In the genomic region with DNA sequence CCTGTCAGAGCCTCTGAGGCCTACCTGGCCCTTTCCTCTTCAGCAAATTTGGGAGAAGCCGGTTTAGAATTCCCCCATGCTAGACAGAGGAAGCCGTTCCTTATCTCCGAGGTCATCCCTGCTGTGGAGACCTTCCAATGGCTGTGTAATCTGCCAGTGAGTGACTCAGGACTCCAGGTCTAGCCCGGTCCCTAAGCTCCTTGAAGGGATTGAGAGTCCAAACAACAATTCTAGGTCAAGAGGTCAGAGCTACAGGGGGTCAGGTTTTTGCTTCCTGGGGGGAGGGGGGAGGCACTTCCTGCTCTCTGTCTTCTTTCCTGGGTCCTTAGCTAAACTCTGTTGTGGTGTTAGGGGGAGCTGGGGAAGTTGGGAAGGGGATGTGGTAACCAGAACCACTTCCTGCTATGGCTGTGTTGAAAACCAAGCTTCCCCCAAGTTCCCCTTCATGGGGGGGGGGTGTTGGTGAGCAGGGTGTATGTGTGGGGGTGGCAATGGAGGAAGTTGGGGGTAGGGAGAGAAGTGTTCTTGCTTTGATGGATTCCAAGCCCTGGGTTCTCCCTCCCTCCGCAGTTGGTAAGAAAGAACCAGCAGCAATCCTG, we compare ENCODE assay signal across 9 mouse cellular contexts. TPM values are rescaled to one million over a fixed set of nuclear protein-coding genes. Genes with fewer than 3 reads are reported as not detected.
DNase-seq lines count a peak whose midpoint lies in the region; ATAC-seq and TF ChIP-seq lines count a peak whose summit lies in the region.
"Had no signal": no experiment of that assay in that cellular context is flagged by ENCODE, and none has a peak within 500 bp of the region (broad histone marks: within the 10 kb centered on the region; RNA-seq: fewer than 3 reads in every experiment).

No protein-coding gene starts in this region.

- H3K4me1 ChIP-seq in liver, adult 2 months (ENCODE audit: control insufficient read depth, insufficient read depth, low read length), result peaks cover 3% of the 10 kb centered on the region
- H3K4me1 ChIP-seq in liver, embryonic 11.5 days (replicated peaks; ENCODE audit: control insufficient read depth, insufficient read depth, low read length), result 0 out of 2 replicates have a peak, but pooled peaks cover 5% of the 10 kb centered on the region
- H3K4me1 ChIP-seq in midbrain, embryonic 11.5 days (ENCODE audit: control insufficient read depth, insufficient read depth, low read length), result peaks cover 18% of the 10 kb centered on the region

- no peaks in the 10 kb centered on the region for H3K79me2 ChIP-seq in liver, adult 2 months (ENCODE audit: control insufficient read depth, insufficient read depth, low read length)

- DNase-seq in liver, adult 2 months (ENCODE audit: extremely low read depth, low read depth, low spot score), result peak; percentile 56
- DNase-seq in liver, embryonic 11.5 days (ENCODE audit: low spot score), result no peak
- peak; percentile 96 for DNase-seq in R1 (ENCODE audit: low read depth, low spot score)
- DNase-seq in lung, postnatal 25 days (ENCODE audit: low spot score), result peak; percentile 50
- peak; percentile 71 to 81 for DNase-seq in thymus, postnatal 36 days
- DNase-seq in midbrain, embryonic 11.5 days (ENCODE audit: low spot score, missing footprints), result no peak
- DNase-seq in right cerebral cortex, adult 18-20 months, result no peak

- no peaks in the 10 kb centered on the region for H3K36me3 ChIP-seq in liver, adult 2 months (ENCODE audit: control insufficient read depth, insufficient read depth, low read length)
- H3K36me3 ChIP-seq in liver, embryonic 11.5 days (ENCODE audit: control insufficient read depth, insufficient read depth, low read length), result no peaks in the 10 kb centered on the region
- no peaks in the 10 kb centered on the region for H3K36me3 ChIP-seq in midbrain, embryonic 11.5 days (ENCODE audit: control insufficient read depth, insufficient read depth, low read length)
- H3K36me3 ChIP-seq: embryonic facial prominence, embryonic 15.5 days had no signal

- H3K9ac ChIP-seq in liver, adult 2 months (ENCODE audit: low read depth, low read length), result no peak overlapping the region
- H3K9ac ChIP-seq in liver, embryonic 11.5 days (ENCODE audit: low read depth, low read length), result no peak overlapping the region
- no peak overlapping the region for H3K9ac ChIP-seq in midbrain, embryonic 11.5 days (ENCODE audit: low read length)
- H3K9ac ChIP-seq: embryonic facial prominence, embryonic 15.5 days had no signal

- H3K27me3 ChIP-seq in liver, adult 2 months (ENCODE audit: control insufficient read depth, insufficient read depth, low read length), result peaks cover 6% of the 10 kb centered on the region; the same call in 1 of the 2 replicates
- H3K27me3 ChIP-seq in liver, embryonic 11.5 days (replicated peaks; ENCODE audit: control insufficient read depth, insufficient read depth, low read length), result peaks cover 68% of the 10 kb centered on the region
- H3K27me3 ChIP-seq in midbrain, embryonic 11.5 days (ENCODE audit: control insufficient read depth, insufficient read depth, low read length), result peaks cover 24% of the 10 kb centered on the region

- 52% methylated on average over 5 of the region's 5 CpGs for WGBS in liver, adult 2 months
- 6% methylated on average over 5 of the region's 5 CpGs for WGBS in liver, embryonic 11.5 days
- WGBS in midbrain, embryonic 11.5 days, result 12% methylated on average over 5 of the region's 5 CpGs

- H3K4me2 ChIP-seq in liver, embryonic 11.5 days, result no peak overlapping the region
- no peak overlapping the region for H3K4me2 ChIP-seq in midbrain, embryonic 11.5 days
- H3K4me2 ChIP-seq: embryonic facial prominence, embryonic 15.5 days had no signal

- no peaks in the 10 kb centered on the region for H3K9me3 ChIP-seq in liver, embryonic 11.5 days (ENCODE audit: control insufficient read depth, low read length)
- no peaks in the 10 kb centered on the region for H3K9me3 ChIP-seq in midbrain, embryonic 11.5 days (ENCODE audit: control insufficient read depth, low read length)
- H3K9me3 ChIP-seq: embryonic facial prominence, embryonic 15.5 days had no signal

- no peak overlapping the region for H3K4me3 ChIP-seq in liver, adult 2 months (ENCODE audit: insufficient read depth, low read depth, low read length)
- no peak overlapping the region for H3K4me3 ChIP-seq in liver, embryonic 11.5 days (ENCODE audit: low read depth, low read length)
- no peak overlapping the region for H3K4me3 ChIP-seq in midbrain, embryonic 11.5 days (ENCODE audit: low read depth, low read length)
- H3K4me3 ChIP-seq: embryonic facial prominence, embryonic 15.5 days; heart, adult 2 months had no signal

- no peak for ATAC-seq in liver, embryonic 11.5 days (replicated peaks; ENCODE audit: low FRiP score)
- ATAC-seq in midbrain, embryonic 11.5 days (ENCODE audit: low FRiP score), result no peak

- H3K27ac ChIP-seq in liver, adult 2 months (replicated peaks; ENCODE audit: insufficient read depth, low read depth, low read length), result no peak overlapping the region
- no peak overlapping the region for H3K27ac ChIP-seq in liver, embryonic 11.5 days (ENCODE audit: low read depth, low read length)
- no peak overlapping the region for H3K27ac ChIP-seq in midbrain, embryonic 11.5 days (ENCODE audit: low read depth, low read length)
- H3K27ac ChIP-seq: embryonic facial prominence, embryonic 15.5 days; heart, adult 2 months had no signal

- no peak for TF ChIP-seq POLR2A in liver, adult 2 months (IDR thresholded peaks at IDR 0.05; ENCODE audit: extremely low read depth, insufficient read depth, low read length)

- no peak for TF ChIP-seq CTCF in liver, adult 2 months (IDR thresholded peaks at IDR 0.05; ENCODE audit: low read depth, low read length)

RNA-seq across cellular contexts. Expression of a gene that starts 2.2 kb away (rescaled TPM):
- 0.20 and 0.65 TPM in 2 replicates for total RNA-seq in liver, adult 2 months (2014; rRNA removed)
- 0.55 and 0.70 TPM in 2 replicates for polyA plus RNA-seq in liver, adult 2 months (2012; rRNA removed)
- polyA plus RNA-seq in liver, embryonic 11.5 days (2014; fragmentation: Nextera tagmentation; extraction: Ambion mirVana), result 0.66 and 1.9 TPM in 2 replicates
- 1.9 and 2.0 TPM in 2 replicates for polyA plus RNA-seq in midbrain, embryonic 11.5 days (2014; fragmentation: Nextera tagmentation; extraction: Ambion mirVana)

RNA-seq across cellular contexts. Expression of a gene that starts 17.8 kb away (rescaled TPM):
- 0.46 and 0.54 TPM in 2 replicates for total RNA-seq in liver, adult 2 months (2014; rRNA removed)
- polyA plus RNA-seq in liver, adult 2 months (2012; rRNA removed), result 0.85 and 1.1 TPM in 2 replicates
- polyA plus RNA-seq in liver, embryonic 11.5 days (2014; fragmentation: Nextera tagmentation; extraction: Ambion mirVana), result 0.55 and 0.70 TPM in 2 replicates
- 2.8 and 3.0 TPM in 2 replicates for polyA plus RNA-seq in midbrain, embryonic 11.5 days (2014; fragmentation: Nextera tagmentation; extraction: Ambion mirVana)

RNA-seq across cellular contexts. Expression of a gene that starts 31.2 kb away (rescaled TPM):
- 2.4 and 4.0 TPM in 2 replicates for total RNA-seq in liver, adult 2 months (2014; rRNA removed)
- 13.5 and 18.9 TPM in 2 replicates for polyA plus RNA-seq in liver, adult 2 months (2012; rRNA removed)
- polyA plus RNA-seq in liver, embryonic 11.5 days (2014; fragmentation: Nextera tagmentation; extraction: Ambion mirVana), result 15.0 TPM in 2 replicates
- polyA plus RNA-seq in midbrain, embryonic 11.5 days (2014; fragmentation: Nextera tagmentation; extraction: Ambion mirVana), result 8.2 and 8.8 TPM in 2 replicates

Comparison
In these comparisons a context has a peak if more than half of its experiments do, and no peak if none do; other contexts are left out.
1. DNase-seq: peak in liver, adult 2 months (single experiment), R1 (single experiment), lung, postnatal 25 days (single experiment) and thymus, postnatal 36 days (2 of 2); none in liver, embryonic 11.5 days (single experiment), midbrain, embryonic 11.5 days (single experiment) and right cerebral cortex, adult 18-20 months (single experiment).